Mouse (Mus musculus) megakaryocyte, embryonic 14.5 days (primary cell): ENCODE measurements around the gene Pigl.

Experiments used
- FLI1 ChIP-seq: IDR thresholded peaks from 2 replicates; pipeline ENCODE4 v1.6.1; 2012; ENCODE audit warnings: low read length, inconsistent platforms, mixed read lengths
- GATA1 ChIP-seq: IDR thresholded peaks from 3 replicates; pipeline ENCODE4 v1.6.1; 2012; ENCODE audit warnings: mixed read lengths, low read length, inconsistent platforms, borderline replicate concordance

- TF ChIP-seq GATA1 (no peak), FLI1 (no peak)
Measured at GRCm38 (mm10) chr11:62479581-62479980, 21.3 kb downstream of the Pigl start.
